Mouse (Mus musculus) lung, embryonic 16.5 days (tissue): Measurements from ENCODE around the gene Pgbd1. TPM values are rescaled to one million over a fixed set of nuclear protein-coding genes. Genes with fewer than 3 reads are reported as not detected.
"Not testable (repeated sequence)": the region's sequence is repeated elsewhere in the genome, so short reads cannot be mapped to it uniquely, and the experiment has no call there.

Experiments used
- ATAC-seq: fragments of 200-750 bp; cut with Nextera tagmentation; 2 replicates; pipeline ENCODE4 v1.8.0; 2017; ENCODE audit warnings: low read depth, mild to moderate bottlenecking, moderate library complexity
- H3K27ac ChIP-seq: fragments of 300-500 bp; sonication (generic); 2 replicates; pipeline ENCODE4 v1.5.1; 2014; ENCODE audit warnings: mild to moderate bottlenecking, control low read depth, low read length
- H3K27me3 ChIP-seq: fragments of 300-500 bp; sonication (generic); 2 replicates; pipeline ENCODE4 v1.6.1; 2014; ENCODE audit warnings: low read depth, low read length, mixed read lengths; ENCODE audit not compliant: control insufficient read depth, insufficient read depth
- H3K36me3 ChIP-seq: fragments of 300-500 bp; sonication (generic); 2 replicates; pipeline ENCODE4 v1.6.1; 2014; ENCODE audit warnings: low read length; ENCODE audit not compliant: control insufficient read depth, insufficient read depth
- H3K4me1 ChIP-seq: fragments of 300-500 bp; sonication (generic); replicated peaks from 2 replicates; pipeline ENCODE4 v1.6.1; 2014; ENCODE audit warnings: low read length, mixed read lengths; ENCODE audit not compliant: control insufficient read depth, insufficient read depth
- H3K4me2 ChIP-seq: fragments of 300-500 bp; sonication (generic); 2 replicates; pipeline ENCODE4 v1.6.1; 2014; ENCODE audit warnings: low read depth, low read length, control low read depth
- H3K4me3 ChIP-seq: fragments of 300-500 bp; sonication (generic); 2 replicates; pipeline ENCODE4 v1.5.1; 2014; ENCODE audit warnings: mild to moderate bottlenecking, low read length, control low read depth
- H3K9ac ChIP-seq: fragments of 300-500 bp; sonication (generic); 2 replicates; pipeline ENCODE4 v1.6.1; 2014; ENCODE audit warnings: low read length, control low read depth
- H3K9me3 ChIP-seq: fragments of 300-500 bp; sonication (generic); 2 replicates; pipeline ENCODE4 v1.6.1; 2016; ENCODE audit warnings: low read length; ENCODE audit not compliant: control insufficient read depth
- WGBS: fragments of 180-500 bp; shearing (Covaris S2); extraction: QIAGEN DNeasy Blood & Tissue Kit; methylation state at CpG from one replicate; pipeline ENCODE4 v1.1.7; 2014; 5-methylcytosine and 5-hydroxymethylcytosine counted together
- polyA plus RNA-seq: library from polyadenylated mRNA; unstranded; fragments of >200 nt; fragmentation: Nextera tagmentation; extraction: Ambion mirVana; gene quantifications from 2 replicates; pipeline ENCODE4 v1.2.1, GENCODE M21; 2015

Pgbd1 gene
- 3.3 and 3.7 TPM in 2 replicates for polyA plus RNA-seq

DNA sequence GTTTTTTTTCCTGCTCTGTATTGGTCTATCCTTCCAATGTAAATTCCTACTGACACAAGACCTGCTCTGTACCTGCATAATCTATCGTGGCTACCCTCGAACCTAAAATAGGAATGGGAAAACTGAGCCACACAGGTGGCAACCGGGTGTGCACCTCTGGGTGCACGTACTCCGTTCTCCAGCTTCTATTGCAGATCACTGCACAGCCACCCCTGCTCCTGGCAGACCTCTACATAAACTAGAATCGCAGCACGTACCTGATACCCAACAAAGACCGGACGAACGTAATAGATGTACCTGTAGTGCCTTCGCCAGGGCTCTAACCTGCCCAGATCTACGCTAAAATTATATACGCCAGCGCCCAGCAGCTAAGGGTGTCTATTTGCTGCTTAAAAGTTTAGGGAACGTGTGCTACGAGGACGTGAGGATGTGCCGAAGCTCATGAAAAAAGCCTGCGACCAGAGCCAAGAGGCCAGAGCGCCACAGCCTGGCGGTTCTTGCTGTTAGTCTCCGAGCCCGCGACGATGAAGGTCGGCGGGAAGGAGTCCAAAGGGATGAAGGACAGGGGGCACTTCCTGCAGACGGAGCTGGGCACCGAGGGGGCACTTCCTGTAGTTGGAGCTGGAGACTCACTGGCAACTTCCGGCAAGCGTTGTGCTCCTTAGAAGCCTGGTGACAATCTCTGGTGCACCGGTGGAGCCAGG, at the start of gene Pgbd1:
Gene Pgbd1, minus strand, starts transcription at position 556 of the 704 bp plus-strand sequence.
- Histone ChIP-seq H3K4me1 (0 out of 2 replicates have a peak, but pooled peaks cover 5% of the 10 kb centered on the region), H3K4me2 (peak within 1 kb of the TSS; percentile 91), H3K4me3 (peak within 1 kb of the TSS; percentile 60), H3K27ac (peak within 1 kb of the TSS; percentile 81), H3K9me3 (no peaks in the 10 kb centered on the region), H3K36me3 (peaks cover 24% of the 10 kb centered on the region), H3K9ac (peak within 1 kb of the TSS; percentile 73), H3K27me3 (no peaks in the 10 kb centered on the region)
- 1% methylated on average over 32 of the region's 32 CpGs for WGBS
- ATAC-seq: peak; percentile 91

- H3K4me2 ChIP-seq: no peak overlapping the region
- H3K27ac ChIP-seq: no peak overlapping the region
- H3K36me3 ChIP-seq: peaks cover 3% of the 10 kb centered on the region; the same call in 1 of the 2 replicates
- H3K9ac ChIP-seq: no peak overlapping the region
- H3K27me3 ChIP-seq: no peaks in the 10 kb centered on the region
- H3K9me3 ChIP-seq: no peaks in the 10 kb centered on the region; the same call in 1 of the 2 replicates
- WGBS: 97% methylated on average over 1 of the region's 1 CpGs
- ATAC-seq: no peak
- H3K4me1 ChIP-seq: no peaks in the 10 kb centered on the region
- H3K4me3 ChIP-seq: no peak overlapping the region
These were observed 46.0 kb upstream of the Pgbd1 start for GRCm38 (mm10) chr13:21486881-21487280.

- not testable (repeated sequence) for H3K4me1 ChIP-seq, H3K27me3 ChIP-seq, H3K9me3 ChIP-seq, H3K36me3 ChIP-seq
- ATAC-seq: peak; percentile 93
- Histone ChIP-seq H3K9ac (peak within 1 kb of the TSS; percentile 72), H3K4me3 (peak within 1 kb of the TSS; percentile 67), H3K4me2 (peak within 1 kb of the TSS; percentile 82), H3K27ac (peak within 1 kb of the TSS; percentile 88)
- 2% methylated on average over 29 of the region's 31 CpGs for WGBS
These were observed 38.2 kb upstream of the Pgbd1 start, which contains the start of the genes Zkscan4 and Gm10065 for GRCm38 (mm10) chr13:21478759-21479670. TSS of gene Zkscan4 (plus strand) at chr13:21478907. TSS of gene Gm10065 (minus strand) at chr13:21479441.

DNA sequence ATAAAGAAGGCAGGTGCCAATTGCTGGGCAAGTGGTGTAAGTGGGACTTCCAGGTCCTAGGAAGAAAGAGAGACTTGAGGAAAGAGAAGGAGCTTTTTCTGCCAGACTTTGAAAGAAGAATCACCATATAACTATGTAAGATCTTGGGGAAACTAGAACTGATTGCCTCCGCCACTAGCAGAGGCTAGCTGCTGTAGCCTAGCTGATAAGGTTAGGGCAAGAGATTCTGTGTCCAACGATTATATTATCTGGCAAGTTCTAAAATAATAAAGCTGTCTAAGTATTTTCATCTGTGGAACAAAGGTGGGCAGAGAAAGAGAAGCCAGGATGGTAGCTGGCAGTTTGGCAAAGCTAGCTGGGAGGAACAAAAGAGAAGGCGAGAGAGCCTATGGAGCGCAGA, 31.6 kb upstream of the Pgbd1 start:
- no peak for ATAC-seq
- 39% methylated on average over 4 of the region's 4 CpGs for WGBS

GRCm38 (mm10) chr13:21469097-21469496, 28.2 kb upstream of the Pgbd1 start:
- Histone ChIP-seq H3K4me1 (no peaks in the 10 kb centered on the region), H3K27me3 (peaks cover 3% of the 10 kb centered on the region; the same call in 1 of the 2 replicates), H3K9me3 (peaks cover 4% of the 10 kb centered on the region; the same call in 1 of the 2 replicates), H3K27ac (no peak overlapping the region), H3K36me3 (no peaks in the 10 kb centered on the region), H3K4me3 (peak overlapping the region; percentile 2), H3K4me2 (peak overlapping the region; percentile 97), H3K9ac (no peak overlapping the region)
- peak; percentile 36; the same call in 1 of the 2 replicates for ATAC-seq
- WGBS: 22% methylated on average over 9 of the region's 9 CpGs

More for the DNA sequence above, 31.6 kb upstream of the Pgbd1 start:
- Histone ChIP-seq H3K27me3 (peaks cover 3% of the 10 kb centered on the region; the same call in 1 of the 2 replicates), H3K36me3 (no peaks in the 10 kb centered on the region), H3K4me2 (no peak overlapping the region), H3K9ac (no peak overlapping the region), H3K4me3 (no peak overlapping the region), H3K27ac (no peak overlapping the region), H3K4me1 (no peaks in the 10 kb centered on the region), H3K9me3 (peaks cover 1% of the 10 kb centered on the region; the same call in 1 of the 2 replicates)

GRCm38 (mm10) chr13:21468061-21469019, 27.5 kb upstream of the Pgbd1 start, which contains the start of gene Nkapl:
TSS of gene Nkapl (minus strand) at chr13:21468509.
- H3K27me3 ChIP-seq: peaks cover 3% of the 10 kb centered on the region; the same call in 1 of the 2 replicates
- under 1% methylated on average over 49 of the region's 54 CpGs for WGBS
- no peaks in the 10 kb centered on the region for H3K36me3 ChIP-seq
- peak within 1 kb of the TSS; percentile 97 for H3K4me2 ChIP-seq
- peaks cover 4% of the 10 kb centered on the region; the same call in 1 of the 2 replicates for H3K9me3 ChIP-seq
- peak; percentile 99 for ATAC-seq
- H3K4me3 ChIP-seq: peak within 1 kb of the TSS; percentile 67
- peak within 1 kb of the TSS; percentile 70 for H3K27ac ChIP-seq
- H3K9ac ChIP-seq: peak within 1 kb of the TSS; percentile 82
- no peaks in the 10 kb centered on the region for H3K4me1 ChIP-seq

DNA sequence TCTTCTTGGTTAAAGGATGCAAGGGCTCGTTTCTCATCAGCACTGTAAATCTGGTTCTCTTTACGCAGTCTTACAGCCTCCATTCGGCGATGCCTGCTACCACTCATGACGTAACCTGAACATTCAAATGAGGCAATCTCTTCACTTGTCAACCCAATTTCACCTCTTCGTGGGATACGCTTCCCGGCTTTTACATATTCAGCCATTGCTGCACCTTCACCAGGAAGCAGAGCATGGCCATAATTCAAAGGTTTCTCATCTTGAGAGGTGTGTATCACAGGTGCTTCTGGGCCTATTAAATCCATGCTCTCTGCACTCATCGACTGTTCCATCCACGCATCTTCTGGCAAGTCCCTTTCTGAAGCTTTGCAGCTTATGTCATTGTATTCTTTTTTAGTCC, 26.5 kb upstream of the Pgbd1 start:
- Histone ChIP-seq H3K36me3 (no peaks in the 10 kb centered on the region), H3K4me1 (no peaks in the 10 kb centered on the region), H3K27ac (no peak overlapping the region), H3K27me3 (peaks cover 3% of the 10 kb centered on the region; the same call in 1 of the 2 replicates), H3K4me3 (no peak overlapping the region), H3K9me3 (peaks cover 4% of the 10 kb centered on the region; the same call in 1 of the 2 replicates), H3K4me2 (no peak overlapping the region), H3K9ac (no peak overlapping the region)
- 88% methylated on average over 10 of the region's 10 CpGs for WGBS
- no peak for ATAC-seq

GRCm38 (mm10) chr13:21462516-21462915, 21.7 kb upstream of the Pgbd1 start:
- ATAC-seq, H3K4me3 ChIP-seq, H3K27ac ChIP-seq, H3K4me2 ChIP-seq, H3K27me3 ChIP-seq, H3K9me3 ChIP-seq, H3K36me3 ChIP-seq, H3K4me1 ChIP-seq, H3K9ac ChIP-seq: not testable (repeated sequence)
- WGBS: 49% methylated on average over 9 of the region's 9 CpGs
